Comparison of ENCODE assay signal across 13 mouse cellular contexts in genomic region chr11:106817808-106818207, GRCm38 (mm10). TPM values are rescaled to one million over a fixed set of nuclear protein-coding genes. Genes with fewer than 3 reads are reported as not detected.
DNase-seq lines count a peak whose midpoint lies in the region; ATAC-seq and TF ChIP-seq lines count a peak whose summit lies in the region.
"Had no signal": no experiment of that assay in that cellular context is flagged by ENCODE, and none has a peak within 500 bp of the region (broad histone marks: within the 10 kb centered on the region; RNA-seq: fewer than 3 reads in every experiment).

No protein-coding gene starts in this region.

- no peak for TF ChIP-seq CTCF in gastrocnemius, adult 2 months (IDR thresholded peaks at IDR 0.05)

- no peak for ATAC-seq in midbrain, embryonic 13.5 days
- ATAC-seq in midbrain, embryonic 16.5 days, result no peak
- ATAC-seq: inflammation-experienced regulatory T-cells, adult 6 months had no signal

- H3K9ac ChIP-seq in midbrain, embryonic 13.5 days (replicated peaks), result no peak overlapping the region
- no peak overlapping the region for H3K9ac ChIP-seq in midbrain, embryonic 16.5 days (ENCODE audit: low read depth, low read length)
- H3K9ac ChIP-seq: liver, embryonic 15.5 days had no signal

- peak; percentile 47 for DNase-seq in gastrocnemius, adult 2 months
- DNase-seq in gastrocnemius, postnatal 25 days, result no peak
- no peak for DNase-seq in midbrain, embryonic 10.5 days (ENCODE audit: low spot score)
- DNase-seq in cerebellum, postnatal 10 days, result peak; percentile 93 to 94
- DNase-seq in kidney, adult 9 months, result no peak
- DNase-seq in kidney, postnatal 4 days, result no peak
- DNase-seq: B cell, adult 2 months; thymus, postnatal 14 days had no signal

- H3K4me2 ChIP-seq in midbrain, embryonic 13.5 days (replicated peaks), result no peak overlapping the region
- H3K4me2 ChIP-seq in midbrain, embryonic 16.5 days (ENCODE audit: low read length), result no peak overlapping the region
- H3K4me2 ChIP-seq: liver, embryonic 15.5 days had no signal

- intact Hi-C loops in gastrocnemius, adult 2 months (cut with DNase I), result no loop called here

- peaks cover 86% of the 10 kb centered on the region for H3K36me3 ChIP-seq in midbrain, embryonic 13.5 days
- H3K36me3 ChIP-seq in midbrain, embryonic 10.5 days, result peaks cover 98% of the 10 kb centered on the region
- H3K36me3 ChIP-seq in midbrain, embryonic 16.5 days (ENCODE audit: control insufficient read depth, insufficient read depth, low read length), result peaks cover 24% of the 10 kb centered on the region

- no peaks in the 10 kb centered on the region for H3K27me3 ChIP-seq in midbrain, embryonic 13.5 days
- no peaks in the 10 kb centered on the region for H3K27me3 ChIP-seq in midbrain, embryonic 10.5 days (ENCODE audit: low read depth, poor library complexity, severe bottlenecking)
- no peaks in the 10 kb centered on the region for H3K27me3 ChIP-seq in midbrain, embryonic 16.5 days (ENCODE audit: control insufficient read depth, insufficient read depth, low read depth, low read length)
- H3K27me3 ChIP-seq: liver, embryonic 15.5 days had no signal

- no peaks in the 10 kb centered on the region for H3K9me3 ChIP-seq in midbrain, embryonic 13.5 days
- H3K9me3 ChIP-seq in midbrain, embryonic 10.5 days (replicated peaks), result no peaks in the 10 kb centered on the region
- H3K9me3 ChIP-seq in midbrain, embryonic 16.5 days (replicated peaks; ENCODE audit: control insufficient read depth, low read length, poor library complexity, severe bottlenecking), result no peaks in the 10 kb centered on the region
- H3K9me3 ChIP-seq: embryonic facial prominence, embryonic 10.5 days; liver, embryonic 15.5 days had no signal

- H3K4me1 ChIP-seq in midbrain, embryonic 13.5 days (replicated peaks), result peaks cover 10% of the 10 kb centered on the region
- H3K4me1 ChIP-seq in midbrain, embryonic 10.5 days, result no peaks in the 10 kb centered on the region
- 0 out of 2 replicates have a peak, but pooled peaks cover 4% of the 10 kb centered on the region for H3K4me1 ChIP-seq in midbrain, embryonic 16.5 days (ENCODE audit: control insufficient read depth, insufficient read depth, low read length)

- H3K27ac ChIP-seq in gastrocnemius, adult 2 months, result no peak overlapping the region
- H3K27ac ChIP-seq in midbrain, embryonic 13.5 days, result 0 out of 2 replicates have a peak overlapping the region, but pooled peaks have one; percentile 54
- no peak overlapping the region for H3K27ac ChIP-seq in midbrain, embryonic 10.5 days (replicated peaks)
- peak overlapping the region; percentile 53; the same call in 1 of the 2 replicates for H3K27ac ChIP-seq in midbrain, embryonic 16.5 days (ENCODE audit: low read length)
- H3K27ac ChIP-seq: embryonic facial prominence, embryonic 10.5 days; liver, embryonic 15.5 days had no signal

- H3K4me3 ChIP-seq in gastrocnemius, adult 2 months, result no peak overlapping the region
- no peak overlapping the region for H3K4me3 ChIP-seq in midbrain, embryonic 13.5 days (replicated peaks)
- H3K4me3 ChIP-seq in midbrain, embryonic 10.5 days, result no peak overlapping the region
- H3K4me3 ChIP-seq in midbrain, embryonic 16.5 days (ENCODE audit: low read depth, low read length), result no peak overlapping the region
- H3K4me3 ChIP-seq: embryonic facial prominence, embryonic 10.5 days; liver, embryonic 15.5 days had no signal

- 86% methylated on average over 6 of the region's 6 CpGs for WGBS in midbrain, embryonic 13.5 days
- 96% methylated on average over 6 of the region's 6 CpGs for WGBS in midbrain, embryonic 10.5 days
- 73% methylated on average over 6 of the region's 6 CpGs for WGBS in midbrain, embryonic 16.5 days

RNA-seq across cellular contexts. Expression of gene Cep95, which starts 28.8 kb away (rescaled TPM):
- total RNA-seq in gastrocnemius, adult 2 months (2021), result 1 to 10 TPM; 3.7 to 5.6 TPM
- total RNA-seq in gastrocnemius, postnatal 25 days (2021), result 1 to 10 TPM; 4.1 to 4.8 TPM
- 20.2 and 20.4 TPM in 2 replicates for polyA plus RNA-seq in midbrain, embryonic 13.5 days (2015; fragmentation: Nextera tagmentation; extraction: Ambion mirVana)
- 18.0 and 19.1 TPM in 2 replicates for polyA plus RNA-seq in midbrain, embryonic 10.5 days (2016; fragmentation: Nextera tagmentation; extraction: Ambion mirVana)
- polyA plus RNA-seq in midbrain, embryonic 16.5 days (2015; fragmentation: Nextera tagmentation; extraction: Ambion mirVana), result 16.2 and 17.8 TPM in 2 replicates

RNA-seq across cellular contexts. Expression of gene Ddx5, which starts 28.8 kb away (rescaled TPM):
- total RNA-seq in gastrocnemius, adult 2 months (2021), result 100 to 1,000 TPM; 261 to 265 TPM
- total RNA-seq in gastrocnemius, postnatal 25 days (2021), result 100 to 1,000 TPM; 183 to 197 TPM
- 487 and 502 TPM in 2 replicates for polyA plus RNA-seq in midbrain, embryonic 13.5 days (2015; fragmentation: Nextera tagmentation; extraction: Ambion mirVana)
- polyA plus RNA-seq in midbrain, embryonic 10.5 days (2016; fragmentation: Nextera tagmentation; extraction: Ambion mirVana), result 295 and 331 TPM in 2 replicates
- 365 and 425 TPM in 2 replicates for polyA plus RNA-seq in midbrain, embryonic 16.5 days (2015; fragmentation: Nextera tagmentation; extraction: Ambion mirVana)

RNA-seq across cellular contexts. Expression of gene Polg2, which starts 38.5 kb away (rescaled TPM):
- 1 to 10 TPM; 2.4 to 3.3 TPM for total RNA-seq in gastrocnemius, adult 2 months (2021)
- total RNA-seq in gastrocnemius, postnatal 25 days (2021), result 1 to 10 TPM; 2.8 to 3.3 TPM
- polyA plus RNA-seq in midbrain, embryonic 13.5 days (2015; fragmentation: Nextera tagmentation; extraction: Ambion mirVana), result 10.0 and 10.7 TPM in 2 replicates
- 10.2 and 10.7 TPM in 2 replicates for polyA plus RNA-seq in midbrain, embryonic 10.5 days (2016; fragmentation: Nextera tagmentation; extraction: Ambion mirVana)
- polyA plus RNA-seq in midbrain, embryonic 16.5 days (2015; fragmentation: Nextera tagmentation; extraction: Ambion mirVana), result 9.4 and 9.6 TPM in 2 replicates

Comparison
In these comparisons a context has a peak if more than half of its experiments do, and no peak if none do; other contexts are left out.
1. DNase-seq: peak in gastrocnemius, adult 2 months (single experiment) and cerebellum, postnatal 10 days (2 of 2); none in gastrocnemius, postnatal 25 days (single experiment), midbrain, embryonic 10.5 days (single experiment), kidney, adult 9 months (single experiment) and kidney, postnatal 4 days (0 of 2).
2. H3K27ac ChIP-seq: peak in midbrain, embryonic 13.5 days (single experiment) and midbrain, embryonic 16.5 days (single experiment); none in gastrocnemius, adult 2 months (single experiment) and midbrain, embryonic 10.5 days (single experiment).